Mouse (Mus musculus) adrenal gland, postnatal 14 days (tissue): Measurements from ENCODE around the gene Lyrm4. TPM values are rescaled to one million over a fixed set of nuclear protein-coding genes. Genes with fewer than 3 reads are reported as not detected.

Experiments used
- DNase-seq: peaks from one replicate; pipeline ENCODE4 v3.0.0; 2021; ENCODE audit warnings: mixed read lengths
- total RNA-seq: library from RNA; stranded (reverse); gene quantifications from 2 replicates; pipeline ENCODE4 v1.2.3, GENCODE M21; 2021

The Lyrm4 gene
- total RNA-seq, 1 experiment from 2014 or later = 16.0 TPM

- DNase-seq = no peak
These were observed 11.7 kb downstream of the Lyrm4 start for GRCm38 (mm10) chr13:36105591-36105990.

GRCm38 (mm10) chr13:36096684-36097383 lies 20.5 kb downstream of the Lyrm4 start:
- DNase-seq = no peak

GRCm38 (mm10) chr13:36088168-36088567 lies 29.2 kb downstream of the Lyrm4 start:
- no peak for DNase-seq

GRCm38 (mm10) chr13:36087427-36087826 lies 29.9 kb downstream of the Lyrm4 start:
- no peak for DNase-seq

GRCm38 (mm10) chr13:36086608-36087391 lies 30.5 kb downstream of the Lyrm4 start:
- DNase-seq = peak; percentile 51

GRCm38 (mm10) chr13:36085971-36086370 lies 31.4 kb downstream of the Lyrm4 start:
- DNase-seq = peak; percentile 17

GRCm38 (mm10) chr13:36084701-36085100 lies 32.6 kb downstream of the Lyrm4 start:
- no peak for DNase-seq

- DNase-seq = peak; percentile 18
These were observed 35.7 kb downstream of the Lyrm4 start for GRCm38 (mm10) chr13:36081591-36081990.

GRCm38 (mm10) chr13:36074484-36074883 lies 42.8 kb downstream of the Lyrm4 start:
- DNase-seq = no peak

- DNase-seq = no peak
These were observed 50.6 kb downstream of the Lyrm4 start for GRCm38 (mm10) chr13:36066676-36067075.

GRCm38 (mm10) chr13:36057489-36057888 lies 59.8 kb downstream of the Lyrm4 start:
- DNase-seq = no peak

- DNase-seq = no peak
These were observed 60.4 kb downstream of the Lyrm4 start for GRCm38 (mm10) chr13:36056925-36057324.

GRCm38 (mm10) chr13:36056509-36056908 lies 60.8 kb downstream of the Lyrm4 start:
- no peak for DNase-seq

- DNase-seq = no peak
These were observed 81.8 kb downstream of the Lyrm4 start for GRCm38 (mm10) chr13:36035528-36035927.

- no peak for DNase-seq
These were observed 85.4 kb downstream of the Lyrm4 start for GRCm38 (mm10) chr13:36031959-36032358.

- DNase-seq = peak; percentile 85
These were observed 97.7 kb downstream of the Lyrm4 start for GRCm38 (mm10) chr13:36019309-36020274.

- DNase-seq = no peak
These were observed 99.3 kb downstream of the Lyrm4 start for GRCm38 (mm10) chr13:36018017-36018416.

- DNase-seq = no peak
These were observed 101.7 kb downstream of the Lyrm4 start for GRCm38 (mm10) chr13:36015636-36016035.

- no peak for DNase-seq
These were observed 107.3 kb downstream of the Lyrm4 start for GRCm38 (mm10) chr13:36009981-36010380.

- no peak for DNase-seq
These were observed 116.5 kb downstream of the Lyrm4 start for GRCm38 (mm10) chr13:36000798-36001197.

GRCm38 (mm10) chr13:35997606-35998005 lies 119.7 kb downstream of the Lyrm4 start:
- DNase-seq = no peak

GRCm38 (mm10) chr13:35995696-35996426 lies 121.5 kb downstream of the Lyrm4 start:
- peak; percentile 40 for DNase-seq
